20 mouse cellular contexts compared by ENCODE assay signal in genomic region chr13:94607035-94607860, GRCm38 (mm10).
DNase-seq lines count a peak whose midpoint lies in the region; ATAC-seq and TF ChIP-seq lines count a peak whose summit lies in the region.
"Had no signal": no experiment of that assay in that cellular context is flagged by ENCODE, and none has a peak within 500 bp of the region (broad histone marks: within the 10 kb centered on the region; RNA-seq: fewer than 3 reads in every experiment).

No protein-coding gene starts in this region.

- H3K36me3 ChIP-seq in forebrain, embryonic 11.5 days (ENCODE audit: control insufficient read depth, insufficient read depth, low read length), result no peaks in the 10 kb centered on the region
- H3K36me3 ChIP-seq in forebrain, embryonic 14.5 days (ENCODE audit: control insufficient read depth, insufficient read depth, low read length), result no peaks in the 10 kb centered on the region
- H3K36me3 ChIP-seq in lung, postnatal 0 days (ENCODE audit: insufficient read depth, low read length), result no peaks in the 10 kb centered on the region
- H3K36me3 ChIP-seq: embryonic facial prominence, embryonic 10.5 days; forebrain, embryonic 15.5 days; G1E; heart, embryonic 10.5 days; heart, embryonic 15.5 days had no signal

- peaks cover 78% of the 10 kb centered on the region for H3K27me3 ChIP-seq in forebrain, embryonic 11.5 days (ENCODE audit: control insufficient read depth, insufficient read depth, low read length)
- H3K27me3 ChIP-seq in forebrain, embryonic 14.5 days (replicated peaks; ENCODE audit: control insufficient read depth, insufficient read depth, low read length), result peaks cover 75% of the 10 kb centered on the region
- no peaks in the 10 kb centered on the region for H3K27me3 ChIP-seq in lung, postnatal 0 days (replicated peaks; ENCODE audit: insufficient read depth, low read length)
- H3K27me3 ChIP-seq: heart, embryonic 15.5 days had no signal

- H3K27ac ChIP-seq in forebrain, embryonic 11.5 days (ENCODE audit: low read depth, low read length), result no peak overlapping the region
- H3K27ac ChIP-seq in forebrain, embryonic 14.5 days (ENCODE audit: low read depth, low read length), result no peak overlapping the region
- H3K27ac ChIP-seq in lung, postnatal 0 days (ENCODE audit: low read length), result no peak overlapping the region
- H3K27ac ChIP-seq: embryonic facial prominence, embryonic 10.5 days; forebrain, embryonic 15.5 days; heart, embryonic 10.5 days; heart, embryonic 15.5 days had no signal

- H3K4me3 ChIP-seq in forebrain, embryonic 11.5 days (ENCODE audit: low read depth, low read length), result no peak overlapping the region
- H3K4me3 ChIP-seq in forebrain, embryonic 14.5 days (ENCODE audit: low read depth, low read length), result no peak overlapping the region
- no peak overlapping the region for H3K4me3 ChIP-seq in lung, postnatal 0 days (ENCODE audit: low read depth, low read length)
- H3K4me3 ChIP-seq: embryonic facial prominence, embryonic 10.5 days; forebrain, embryonic 15.5 days; heart, embryonic 10.5 days; heart, embryonic 15.5 days had no signal

- ATAC-seq in forebrain, embryonic 11.5 days (replicated peaks; ENCODE audit: low FRiP score), result no peak
- ATAC-seq in forebrain, embryonic 14.5 days, result no peak
- ATAC-seq in lung, postnatal 0 days, result peak; percentile 62
- ATAC-seq: CD4-positive, CD25-positive, alpha-beta regulatory T cell, adult 4 months; forebrain, embryonic 15.5 days had no signal

- TF ChIP-seq EP300 in lung, postnatal 0 days (IDR thresholded peaks at IDR 0.05), result no peak

- DNase-seq in forebrain, embryonic 11.5 days (ENCODE audit: low spot score), result peak; percentile 33
- DNase-seq in forebrain, embryonic 14.5 days (ENCODE audit: low spot score), result no peak
- peak; percentile 12 for DNase-seq in kidney, postnatal 10 days
- no peak for DNase-seq in kidney, postnatal 4 days
- DNase-seq in lung, postnatal 0 days (ENCODE audit: low spot score), result peak; percentile 43
- no peak for DNase-seq in lung, postnatal 25 days (ENCODE audit: low spot score)
- no peak for DNase-seq in layer of hippocampus, adult 11-12 months (ENCODE audit: low spot score)
- DNase-seq: adrenal gland, adult 8-10 months; adrenal gland, postnatal 36 days; B cell, adult 2 months; cerebellum, adult 2 months; gastrocnemius, postnatal 36 days; heart, adult 18-20 months; heart, postnatal 14 days had no signal

- no peak for TF ChIP-seq CTCF in lung, postnatal 0 days (IDR thresholded peaks at IDR 0.05)

- no peak overlapping the region for H3K4me2 ChIP-seq in forebrain, embryonic 11.5 days (ENCODE audit: low read depth, low read length, severe bottlenecking)
- no peak overlapping the region for H3K4me2 ChIP-seq in forebrain, embryonic 14.5 days (ENCODE audit: low read length)
- no peak overlapping the region for H3K4me2 ChIP-seq in lung, postnatal 0 days (replicated peaks; ENCODE audit: low read depth, low read length)
- H3K4me2 ChIP-seq: forebrain, embryonic 15.5 days; heart, embryonic 15.5 days had no signal

- WGBS in forebrain, embryonic 11.5 days, result 74% methylated on average over 9 of the region's 9 CpGs
- WGBS in forebrain, embryonic 14.5 days, result 70% methylated on average over 9 of the region's 9 CpGs
- 59% methylated on average over 9 of the region's 9 CpGs for WGBS in lung, postnatal 0 days

- no peak overlapping the region for H3K9ac ChIP-seq in forebrain, embryonic 11.5 days (ENCODE audit: low read length)
- no peak overlapping the region for H3K9ac ChIP-seq in forebrain, embryonic 14.5 days (ENCODE audit: low read length)
- no peak overlapping the region for H3K9ac ChIP-seq in lung, postnatal 0 days (replicated peaks; ENCODE audit: low read depth)
- H3K9ac ChIP-seq: forebrain, embryonic 15.5 days; heart, embryonic 15.5 days had no signal

- H3K9me3 ChIP-seq in forebrain, embryonic 11.5 days (ENCODE audit: control insufficient read depth, low read length), result no peaks in the 10 kb centered on the region
- H3K9me3 ChIP-seq in forebrain, embryonic 14.5 days (replicated peaks; ENCODE audit: control insufficient read depth, low read length), result no peaks in the 10 kb centered on the region
- H3K9me3 ChIP-seq in lung, postnatal 0 days (ENCODE audit: low read length), result no peaks in the 10 kb centered on the region
- H3K9me3 ChIP-seq: embryonic facial prominence, embryonic 10.5 days; forebrain, embryonic 15.5 days; G1E; heart, embryonic 10.5 days; heart, embryonic 15.5 days had no signal

- H3K4me1 ChIP-seq in forebrain, embryonic 11.5 days (replicated peaks; ENCODE audit: control insufficient read depth, insufficient read depth, low read length), result peaks cover 12% of the 10 kb centered on the region
- peaks cover 9% of the 10 kb centered on the region; the same call in 1 of the 2 replicates for H3K4me1 ChIP-seq in forebrain, embryonic 14.5 days (ENCODE audit: control insufficient read depth, insufficient read depth, low read length)
- no peaks in the 10 kb centered on the region for H3K4me1 ChIP-seq in lung, postnatal 0 days (ENCODE audit: insufficient read depth, low read depth, low read length)

Comparison
In these comparisons a context has a peak if more than half of its experiments do, and no peak if none do; other contexts are left out.
1. DNase-seq: peak in forebrain, embryonic 11.5 days (single experiment), kidney, postnatal 10 days (single experiment) and lung, postnatal 0 days (single experiment); none in forebrain, embryonic 14.5 days (single experiment), kidney, postnatal 4 days (0 of 2), lung, postnatal 25 days (single experiment) and layer of hippocampus, adult 11-12 months (single experiment).